Comparison of ENCODE assay signal across 20 mouse cellular contexts in genomic region chr7:88243059-88243458, GRCm38 (mm10). TPM values are rescaled to one million over a fixed set of nuclear protein-coding genes. Genes with fewer than 3 reads are reported as not detected.
DNase-seq lines count a peak whose midpoint lies in the region; ATAC-seq and TF ChIP-seq lines count a peak whose summit lies in the region.
"Had no signal": no experiment of that assay in that cellular context is flagged by ENCODE, and none has a peak within 500 bp of the region (broad histone marks: within the 10 kb centered on the region; RNA-seq: fewer than 3 reads in every experiment).

No protein-coding gene starts in this region.

- no peak for TF ChIP-seq EP300 in heart, adult 2 months (IDR thresholded peaks at IDR 0.05; ENCODE audit: insufficient read depth, low read depth, low read length)

- H3K36me3 ChIP-seq in heart, adult 2 months (ENCODE audit: control insufficient read depth, insufficient read depth, low read length) = no peaks in the 10 kb centered on the region
- H3K36me3 ChIP-seq: heart, embryonic 13.5 days; limb, embryonic 15.5 days; lung, embryonic 15.5 days; neural tube, embryonic 13.5 days had no signal

- H3K4me3 ChIP-seq in heart, adult 2 months = no peak overlapping the region
- H3K4me3 ChIP-seq in lung, adult 2 months (replicated peaks; ENCODE audit: extremely low read depth, low read depth, low read length) = no peak overlapping the region
- H3K4me3 ChIP-seq: forebrain, embryonic 13.5 days; heart, embryonic 13.5 days; layer of hippocampus, adult 2 months; limb, embryonic 15.5 days; lung, embryonic 15.5 days; neural tube, embryonic 13.5 days had no signal

- H3K27me3 ChIP-seq in heart, adult 2 months (ENCODE audit: control insufficient read depth, insufficient read depth, low read length) = no peaks in the 10 kb centered on the region
- H3K27me3 ChIP-seq: forebrain, embryonic 13.5 days; heart, embryonic 13.5 days; limb, embryonic 15.5 days; lung, embryonic 15.5 days; neural tube, embryonic 13.5 days had no signal

- WGBS in heart, adult 2 months = 55% methylated on average over 3 of the region's 3 CpGs
- WGBS in lung, adult 2 months = 27% methylated on average over 3 of the region's 3 CpGs

- TF ChIP-seq CTCF in heart, adult 2 months (IDR thresholded peaks at IDR 0.05) = no peak
- TF ChIP-seq CTCF in lung, adult 2 months (IDR thresholded peaks at IDR 0.05; ENCODE audit: insufficient read depth, low read length) = no peak

- H3K79me2 ChIP-seq in heart, adult 2 months (replicated peaks; ENCODE audit: control insufficient read depth, insufficient read depth, low read length) = no peaks in the 10 kb centered on the region

- H3K4me1 ChIP-seq in heart, adult 2 months (ENCODE audit: control insufficient read depth, insufficient read depth, low read length) = no peaks in the 10 kb centered on the region
- no peaks in the 10 kb centered on the region for H3K4me1 ChIP-seq in lung, adult 2 months (ENCODE audit: control insufficient read depth, insufficient read depth, low read length)
- H3K4me1 ChIP-seq: forebrain, embryonic 13.5 days; heart, embryonic 13.5 days; limb, embryonic 15.5 days; lung, embryonic 15.5 days; neural tube, embryonic 13.5 days had no signal

- peak; percentile 97 for ATAC-seq in megakaryocyte, adult 5-6 weeks (ENCODE audit: poor library complexity, severe bottlenecking)
- ATAC-seq: forebrain, embryonic 13.5 days; hindbrain, embryonic 16.5 days; intestine, postnatal 0 days had no signal

- intact Hi-C loops in heart, adult 2 months (cut with DNase I) = no loop called here
- intact Hi-C loops in heart, postnatal 14 days (cut with DNase I) = no loop called here

- no peak overlapping the region for H3K9ac ChIP-seq in heart, adult 2 months (ENCODE audit: low read depth, low read length)
- H3K9ac ChIP-seq: forebrain, embryonic 13.5 days; heart, embryonic 13.5 days; limb, embryonic 15.5 days; lung, embryonic 15.5 days; neural tube, embryonic 13.5 days had no signal

- no peak for TF ChIP-seq POLR2A in heart, adult 2 months (IDR thresholded peaks at IDR 0.05; ENCODE audit: insufficient read depth, low read depth, low read length)
- no peak for TF ChIP-seq POLR2A in lung, adult 2 months (IDR thresholded peaks at IDR 0.05; ENCODE audit: borderline replicate concordance, extremely low read depth, low read depth, low read length)

- peak overlapping the region; percentile 10; the same call in 1 of the 2 replicates for H3K27ac ChIP-seq in heart, adult 2 months
- H3K27ac ChIP-seq: forebrain, embryonic 13.5 days; heart, embryonic 13.5 days; layer of hippocampus, adult 2 months; limb, embryonic 15.5 days; lung, embryonic 15.5 days; neural tube, embryonic 13.5 days had no signal

- no peak for DNase-seq in heart, adult 2 months
- DNase-seq in heart, postnatal 14 days = no peak
- DNase-seq in lung, postnatal 36 days = peak; percentile 38
- DNase-seq in lung, adult 2 months = no peak
- no peak for DNase-seq in testis, postnatal 10 days (ENCODE audit: low spot score)
- DNase-seq in adrenal gland, postnatal 36 days = no peak
- DNase-seq in frontal cortex, postnatal 14 days (ENCODE audit: low spot score in 2 of 2) = no peak
- DNase-seq: cerebellum, adult 8-10 months; heart, postnatal 4 days; kidney, postnatal 10 days; right cerebral cortex, postnatal 14 days had no signal

RNA-seq across cellular contexts. Expression of gene Ctsc, which starts 34.8 kb away (rescaled TPM):
- total RNA-seq in heart, adult 2 months (2021) = 10 to 100 TPM; 27.5 to 38.5 TPM
- polyA plus RNA-seq in heart, adult 2 months (2012; rRNA removed) = 14.2 and 20.4 TPM in 2 replicates
- 10 to 100 TPM; 27.6 TPM for total RNA-seq in heart, postnatal 14 days (2021)
- polyA plus RNA-seq in lung, adult 2 months (2012; rRNA removed) = 181 and 233 TPM in 2 replicates
- 573 and 643 TPM in 2 replicates for total RNA-seq in megakaryocyte, adult 5-6 weeks (2015)
- 520 and 557 TPM in 2 replicates for total RNA-seq in megakaryocyte, adult 5-6 weeks (2017)
- total RNA-seq in adrenal gland, postnatal 36 days (2021) = 10 to 100 TPM; 18.2 to 32.3 TPM

Comparison
In these comparisons a context has a peak if more than half of its experiments do, and no peak if none do; other contexts are left out.
1. RNA of gene Ctsc, which starts 34.8 kb away (total RNA-seq): 520 to 643 TPM in megakaryocyte, adult 5-6 weeks; 27.5 to 38.5 TPM in heart, adult 2 months, 18.2 to 32.3 TPM in adrenal gland, postnatal 36 days and 27.6 TPM in heart, postnatal 14 days; every median in the first group is over 10 times any median in the second.